Mouse (Mus musculus): ENCODE measurements around the gene Carmil1.

GRCm38 (mm10) chr13:24206097-24206496 lies 74.5 kb downstream of the Carmil1 start:
- TF ChIP-seq EP300 (IDR thresholded peaks at IDR 0.05; ENCODE audit: insufficient read depth, low read depth, low read length) (no peak), POLR2A (IDR thresholded peaks at IDR 0.05; ENCODE audit: insufficient read depth, low read length) (no peak)

Measured in ES-Bruce4 (cell line).